Mouse (Mus musculus): ENCODE results near the gene Mmgt2.
"Not testable (repeated sequence)": the region's sequence is repeated elsewhere in the genome, so short reads cannot be mapped to it uniquely, and the experiment has no call there.

The Mmgt2 gene

DNA sequence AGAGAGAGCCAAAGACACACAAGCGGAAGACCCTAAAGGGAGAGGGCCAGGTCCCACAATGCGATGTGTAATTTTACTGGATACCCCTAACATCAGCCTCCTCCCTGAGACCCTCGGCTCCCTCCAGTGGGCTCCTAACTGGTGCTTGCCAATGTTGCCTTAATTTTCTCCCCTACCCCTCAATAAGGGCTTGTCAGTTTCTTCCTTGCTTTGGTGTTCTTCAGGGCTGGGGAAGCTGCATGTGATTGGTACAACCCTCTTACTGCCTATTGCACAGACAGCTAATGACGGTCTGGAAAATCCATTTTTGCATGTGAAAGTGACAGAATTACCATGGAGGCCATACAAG is 2.0 kb upstream of the Mmgt2 start:
- DNase-seq: no peak

GRCm38 (mm10) chr11:62646958-62647515 is 1.4 kb upstream of the Mmgt2 start:
- DNase-seq: no peak

GRCm38 (mm10) chr11:62647661-62648590 is 538 bp upstream of the Mmgt2 start, which contains the start of gene Lrrc75a:
Gene Lrrc75a, minus strand, starts transcription at chr11:62648523.
- peak; percentile 48 for DNase-seq

GRCm38 (mm10) chr11:62649803-62650202 is 1.3 kb downstream of the Mmgt2 start:
- not testable (repeated sequence) for DNase-seq

DNA sequence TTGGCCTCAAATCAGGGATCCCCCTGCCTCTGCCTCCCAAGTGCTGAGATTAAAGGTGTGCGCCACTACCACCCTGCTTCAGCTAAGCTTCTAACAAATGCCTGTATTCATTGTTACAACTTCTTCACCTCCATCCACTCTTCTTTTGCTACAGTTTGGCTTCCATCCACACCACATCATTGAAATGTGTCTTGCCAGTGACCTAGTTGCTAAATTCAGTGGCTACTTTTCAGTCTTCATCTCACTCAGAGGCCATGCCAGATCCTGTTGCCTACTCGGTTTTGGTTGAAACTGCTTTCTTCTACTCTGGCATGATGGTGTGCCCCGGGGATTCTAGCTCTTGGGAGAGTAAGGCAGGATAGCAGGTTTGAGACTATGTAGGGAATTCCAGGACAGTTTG is 3.1 kb downstream of the Mmgt2 start:
- DNase-seq: no peak

DNA sequence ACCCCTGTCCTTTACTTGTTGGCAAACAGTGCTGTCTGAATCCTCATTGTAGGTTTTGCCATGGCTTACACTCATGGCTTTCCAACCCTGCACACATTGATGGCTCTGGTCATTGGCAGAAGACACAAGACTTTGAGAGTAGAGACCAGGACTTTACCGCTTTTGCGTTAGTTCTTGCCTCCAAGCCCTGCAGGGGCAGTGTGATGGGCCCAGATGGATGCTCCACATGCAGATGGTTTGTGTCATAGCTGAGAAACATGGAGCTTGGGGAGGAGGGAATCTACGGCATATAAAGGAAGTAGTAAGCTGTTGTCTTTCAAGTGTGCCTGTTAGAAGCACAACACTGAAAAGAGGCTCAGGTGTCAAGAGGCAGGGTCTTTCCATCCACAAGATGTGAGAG is 3.6 kb downstream of the Mmgt2 start:
- DNase-seq: no peak

GRCm38 (mm10) chr11:62660885-62661284 is 12.4 kb downstream of the Mmgt2 start:
- DNase-seq: no peak

- no peak for DNase-seq
These were observed 15.8 kb downstream of the Mmgt2 start for GRCm38 (mm10) chr11:62664250-62664649.

- no peak for DNase-seq
These were observed 20.5 kb downstream of the Mmgt2 start for GRCm38 (mm10) chr11:62668986-62669385.

DNA sequence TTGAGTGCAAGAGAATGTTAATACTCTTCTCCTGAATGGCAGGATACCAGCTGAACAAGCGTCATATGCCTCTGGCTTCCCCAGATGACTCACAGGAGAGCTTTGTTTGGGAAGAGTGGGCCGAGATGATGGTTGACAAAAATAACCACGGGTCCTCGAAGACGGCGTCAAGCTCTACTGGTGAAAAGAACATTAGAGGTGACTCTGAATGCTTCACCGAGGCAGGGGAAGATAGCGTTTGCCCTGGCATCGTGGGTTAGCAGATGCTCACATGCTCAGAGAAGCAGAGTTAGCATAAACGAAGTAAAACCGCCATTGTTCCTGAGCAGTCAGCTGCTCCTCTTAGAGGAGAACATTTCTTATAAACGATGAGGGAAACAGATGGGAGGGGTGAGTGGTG is 21.0 kb downstream of the Mmgt2 start:
- DNase-seq: peak; percentile 35

DNA sequence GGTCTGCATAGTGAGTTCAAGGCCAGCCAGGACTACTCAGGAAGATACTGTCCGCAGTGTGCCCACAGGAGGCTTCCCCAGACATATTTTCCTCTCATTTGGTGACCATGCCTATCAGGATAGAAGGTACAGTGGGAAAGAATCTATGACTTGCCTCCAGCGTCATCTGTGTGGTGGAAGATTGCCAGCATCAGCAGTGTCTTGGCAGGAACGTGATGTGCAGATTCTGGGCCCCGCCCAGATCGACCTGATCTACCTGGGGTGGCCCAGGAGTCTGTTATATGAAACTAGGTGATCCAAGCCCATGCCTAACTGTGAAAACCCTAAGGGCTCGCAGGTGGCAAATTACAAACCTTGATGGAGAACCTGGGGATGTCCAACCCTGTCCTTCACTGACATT is 21.5 kb downstream of the Mmgt2 start:
- no peak for DNase-seq

DNA sequence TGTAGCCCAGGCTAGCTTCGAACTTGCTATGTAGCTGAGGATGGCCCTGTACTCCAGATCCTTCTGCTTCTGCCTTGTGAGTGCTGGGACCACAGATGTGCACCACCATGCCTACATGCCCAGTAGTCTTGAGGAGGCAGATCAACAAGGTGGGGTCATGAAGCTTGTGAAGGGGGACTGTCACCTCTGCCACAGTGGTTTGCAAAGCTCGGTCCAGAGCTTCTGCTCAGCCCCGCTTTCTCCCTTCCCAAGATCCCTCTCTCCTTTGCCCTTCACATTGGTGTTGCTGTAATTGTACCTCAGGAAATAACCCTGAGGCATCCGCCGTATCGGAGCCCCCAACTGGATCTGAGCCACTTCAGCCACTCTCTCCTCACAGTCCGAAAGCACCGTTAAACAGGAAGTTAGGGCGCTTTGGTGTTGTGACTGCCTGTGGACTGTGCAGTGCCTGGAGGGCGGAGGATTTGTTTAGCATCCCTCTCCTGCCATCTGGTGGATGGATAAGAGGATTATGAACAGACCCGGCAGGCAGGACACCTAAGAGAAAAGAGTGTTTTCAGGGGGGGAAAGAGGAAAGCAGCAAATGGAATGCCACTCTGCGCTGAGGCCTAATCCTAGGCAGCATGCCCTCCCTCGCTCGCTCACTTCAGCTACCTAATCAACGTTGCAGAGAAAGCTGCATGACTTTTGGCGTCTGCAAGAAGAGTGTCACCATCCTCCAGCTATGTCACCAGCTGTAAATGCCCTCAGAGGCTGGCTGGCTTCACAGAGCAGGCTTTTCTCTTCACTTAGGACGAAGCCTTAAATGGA is 27.2 kb downstream of the Mmgt2 start:
- DNase-seq: peak; percentile 94

DNA sequence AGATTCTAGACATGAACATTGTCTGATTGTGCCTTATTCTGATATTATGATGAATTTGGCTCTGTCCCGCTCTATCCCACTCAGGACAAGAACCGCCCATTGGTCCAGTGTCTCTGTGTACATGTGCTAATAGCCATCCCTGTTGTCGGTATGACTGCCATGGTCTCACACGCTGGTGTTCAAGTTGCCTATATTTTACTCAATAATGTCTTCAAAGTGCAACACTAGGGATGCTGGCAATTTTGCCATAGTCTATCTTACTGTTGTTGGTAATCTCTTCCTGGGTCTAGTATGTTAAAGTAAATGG is 27.8 kb downstream of the Mmgt2 start:
- no peak for DNase-seq

DNA sequence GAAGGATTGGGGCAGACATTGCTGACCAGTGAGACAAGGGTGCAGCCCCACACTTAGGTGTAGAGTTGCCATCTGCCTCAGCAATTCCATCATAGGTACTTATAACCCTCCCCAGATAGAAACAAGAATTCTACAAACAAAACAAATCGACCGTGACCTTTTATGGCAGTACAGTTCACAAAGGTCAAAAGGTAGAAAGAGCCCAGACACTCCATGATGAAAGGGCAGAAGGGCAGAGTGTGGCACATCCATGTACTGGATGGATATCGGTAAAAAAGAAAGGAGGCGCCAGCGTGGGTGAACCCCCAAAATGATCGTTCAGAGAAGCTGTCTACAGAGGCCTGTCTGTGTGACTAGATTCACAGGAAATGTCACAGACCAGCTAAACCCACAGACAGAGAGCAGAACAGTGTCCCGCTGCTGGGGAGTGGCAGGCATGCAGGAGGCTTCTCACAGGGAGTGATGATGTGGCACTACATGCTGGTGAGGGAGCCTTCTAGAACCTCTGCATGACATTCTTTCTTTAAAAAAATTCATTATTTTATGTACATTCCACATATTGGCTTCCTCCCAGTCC is 30.4 kb downstream of the Mmgt2 start:
- DNase-seq: no peak

DNA sequence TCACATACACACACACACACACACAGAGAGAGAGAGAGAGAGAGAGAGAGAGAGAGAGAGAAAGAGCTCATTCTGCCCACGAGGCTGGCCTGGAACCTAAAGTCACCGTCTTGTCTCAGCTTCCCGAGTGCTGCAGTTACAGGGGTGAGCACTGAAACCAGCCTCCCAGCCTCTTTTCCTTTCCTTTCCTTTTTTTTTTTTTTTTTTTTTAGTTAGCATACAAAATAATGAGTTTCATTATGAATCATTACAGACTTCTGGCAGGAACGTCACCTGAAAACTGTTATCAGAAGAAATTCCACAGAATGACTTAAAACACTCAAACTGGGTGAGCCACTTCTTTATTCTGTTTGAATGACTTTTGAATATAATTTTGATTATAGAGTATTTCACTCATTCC is 31.5 kb downstream of the Mmgt2 start:
- DNase-seq: no peak

GRCm38 (mm10) chr11:62691592-62691991 is 43.1 kb downstream of the Mmgt2 start:
- no peak for DNase-seq

- DNase-seq: peak; percentile 90
These were observed 45.1 kb downstream of the Mmgt2 start for GRCm38 (mm10) chr11:62693299-62694184.

GRCm38 (mm10) chr11:62695126-62695525 is 46.7 kb downstream of the Mmgt2 start:
- no peak for DNase-seq

DNA sequence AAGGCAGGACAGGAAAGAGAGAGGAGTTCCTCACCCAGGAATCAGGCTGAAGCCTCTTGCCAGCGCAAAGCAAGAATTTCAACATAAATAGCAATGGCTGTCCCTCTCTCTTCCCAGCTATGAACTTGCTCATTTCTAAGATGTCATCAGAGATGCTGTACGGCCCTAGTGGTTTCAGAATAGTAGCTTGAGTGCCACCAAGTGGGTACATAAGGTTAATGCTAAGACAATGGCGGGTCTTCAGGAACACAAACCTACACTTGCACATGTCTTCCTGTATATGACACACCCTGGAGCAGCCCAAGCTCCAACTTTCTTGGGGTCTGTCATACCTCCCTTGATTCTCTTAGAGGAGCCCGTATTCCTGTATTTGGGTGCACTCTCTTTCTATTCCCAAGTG is 51.3 kb downstream of the Mmgt2 start:
- peak; percentile 27 for DNase-seq

GRCm38 (mm10) chr11:62701218-62701617 is 52.8 kb downstream of the Mmgt2 start:
- DNase-seq: no peak

GRCm38 (mm10) chr11:62706141-62706540 is 57.7 kb downstream of the Mmgt2 start:
- DNase-seq: no peak

GRCm38 (mm10) chr11:62708252-62708651 is 59.8 kb downstream of the Mmgt2 start:
- DNase-seq: no peak

All from retina, postnatal 1 day (tissue).